Mouse (Mus musculus): ENCODE results near the gene Pou2af1. TPM values are rescaled to one million over a fixed set of nuclear protein-coding genes. Genes with fewer than 3 reads are reported as not detected.

Pou2af1 gene
- 0.48 and 0.52 TPM in 2 replicates for polyA plus RNA-seq (2012; rRNA removed)

GRCm38 (mm10) chr9:51213023-51213728 lies at the start of gene Pou2af1:
Gene Pou2af1 (plus strand): TSS chr9:51213708.
- no peaks in the 10 kb centered on the region for H3K27me3 ChIP-seq (ENCODE audit: control insufficient read depth, insufficient read depth, low read length)
- no peak for TF ChIP-seq POLR2A (IDR thresholded peaks at IDR 0.05; ENCODE audit: control insufficient read depth, low read depth, low read length)
- no peak for TF ChIP-seq CTCF (IDR thresholded peaks at IDR 0.05; ENCODE audit: control insufficient read depth, insufficient read depth, insufficient replicate concordance, low read depth, low read length)
- peak within 1 kb of the TSS; percentile 34; the same call in 1 of the 2 replicates for H3K27ac ChIP-seq (ENCODE audit: control insufficient read depth, insufficient read depth, low read depth, low read length)
- no peaks in the 10 kb centered on the region for H3K36me3 ChIP-seq (ENCODE audit: control insufficient read depth, insufficient read depth, low read length)
- peaks cover 7% of the 10 kb centered on the region for H3K4me1 ChIP-seq (ENCODE audit: control insufficient read depth, insufficient read depth, low read length)
- H3K4me3 ChIP-seq (ENCODE audit: control insufficient read depth, low read depth, low read length): peak within 1 kb of the TSS; percentile 52

GRCm38 (mm10) chr9:51163989-51164388 lies 49.5 kb upstream of the Pou2af1 start:
- Histone ChIP-seq H3K4me3 (ENCODE audit: control insufficient read depth, low read depth, low read length) (no peak overlapping the region), H3K27me3 (ENCODE audit: control insufficient read depth, insufficient read depth, low read length) (no peaks in the 10 kb centered on the region), H3K27ac (ENCODE audit: control insufficient read depth, insufficient read depth, low read depth, low read length) (no peak overlapping the region), H3K4me1 (ENCODE audit: control insufficient read depth, insufficient read depth, low read length) (no peaks in the 10 kb centered on the region), H3K36me3 (ENCODE audit: control insufficient read depth, insufficient read depth, low read length) (no peaks in the 10 kb centered on the region)
- TF ChIP-seq CTCF (IDR thresholded peaks at IDR 0.05; ENCODE audit: control insufficient read depth, insufficient read depth, insufficient replicate concordance, low read depth, low read length): no peak
- TF ChIP-seq POLR2A (IDR thresholded peaks at IDR 0.05; ENCODE audit: control insufficient read depth, low read depth, low read length): no peak

GRCm38 (mm10) chr9:51165312-51166180 lies 48.0 kb upstream of the Pou2af1 start, which contains the start of gene Gm32742:
Gene Gm32742 (minus strand): TSS chr9:51165517.
- Histone ChIP-seq H3K27ac (ENCODE audit: control insufficient read depth, insufficient read depth, low read depth, low read length) (no peak within 1 kb of the TSS), H3K4me3 (ENCODE audit: control insufficient read depth, low read depth, low read length) (no peak within 1 kb of the TSS), H3K4me1 (ENCODE audit: control insufficient read depth, insufficient read depth, low read length) (no peaks in the 10 kb centered on the region), H3K36me3 (ENCODE audit: control insufficient read depth, insufficient read depth, low read length) (no peaks in the 10 kb centered on the region), H3K27me3 (ENCODE audit: control insufficient read depth, insufficient read depth, low read length) (no peaks in the 10 kb centered on the region)
- TF ChIP-seq POLR2A (IDR thresholded peaks at IDR 0.05; ENCODE audit: control insufficient read depth, low read depth, low read length) (no peak), CTCF (IDR thresholded peaks at IDR 0.05; ENCODE audit: control insufficient read depth, insufficient read depth, insufficient replicate concordance, low read depth, low read length) (no peak)

- Histone ChIP-seq H3K4me1 (ENCODE audit: control insufficient read depth, insufficient read depth, low read length) (no peaks in the 10 kb centered on the region), H3K27me3 (ENCODE audit: control insufficient read depth, insufficient read depth, low read length) (no peaks in the 10 kb centered on the region), H3K4me3 (ENCODE audit: control insufficient read depth, low read depth, low read length) (no peak overlapping the region), H3K27ac (ENCODE audit: control insufficient read depth, insufficient read depth, low read depth, low read length) (no peak overlapping the region), H3K36me3 (ENCODE audit: control insufficient read depth, insufficient read depth, low read length) (no peaks in the 10 kb centered on the region)
- TF ChIP-seq CTCF (IDR thresholded peaks at IDR 0.05; ENCODE audit: control insufficient read depth, insufficient read depth, insufficient replicate concordance, low read depth, low read length) (no peak), POLR2A (IDR thresholded peaks at IDR 0.05; ENCODE audit: control insufficient read depth, low read depth, low read length) (no peak)
Measured at GRCm38 (mm10) chr9:51167954-51168353, 45.6 kb upstream of the Pou2af1 start.

GRCm38 (mm10) chr9:51168698-51169097 lies 44.8 kb upstream of the Pou2af1 start:
- no peak overlapping the region for H3K4me3 ChIP-seq (ENCODE audit: control insufficient read depth, low read depth, low read length)
- no peaks in the 10 kb centered on the region for H3K27me3 ChIP-seq (ENCODE audit: control insufficient read depth, insufficient read depth, low read length)
- TF ChIP-seq POLR2A (IDR thresholded peaks at IDR 0.05; ENCODE audit: control insufficient read depth, low read depth, low read length) (no peak), CTCF (IDR thresholded peaks at IDR 0.05; ENCODE audit: control insufficient read depth, insufficient read depth, insufficient replicate concordance, low read depth, low read length) (no peak)
- no peaks in the 10 kb centered on the region for H3K36me3 ChIP-seq (ENCODE audit: control insufficient read depth, insufficient read depth, low read length)
- H3K4me1 ChIP-seq (ENCODE audit: control insufficient read depth, insufficient read depth, low read length): no peaks in the 10 kb centered on the region
- H3K27ac ChIP-seq (ENCODE audit: control insufficient read depth, insufficient read depth, low read depth, low read length): no peak overlapping the region

GRCm38 (mm10) chr9:51169133-51169532 lies 44.4 kb upstream of the Pou2af1 start:
- Histone ChIP-seq H3K4me1 (ENCODE audit: control insufficient read depth, insufficient read depth, low read length) (no peaks in the 10 kb centered on the region), H3K27ac (ENCODE audit: control insufficient read depth, insufficient read depth, low read depth, low read length) (no peak overlapping the region), H3K4me3 (ENCODE audit: control insufficient read depth, low read depth, low read length) (no peak overlapping the region), H3K36me3 (ENCODE audit: control insufficient read depth, insufficient read depth, low read length) (no peaks in the 10 kb centered on the region), H3K27me3 (ENCODE audit: control insufficient read depth, insufficient read depth, low read length) (no peaks in the 10 kb centered on the region)
- TF ChIP-seq CTCF (IDR thresholded peaks at IDR 0.05; ENCODE audit: control insufficient read depth, insufficient read depth, insufficient replicate concordance, low read depth, low read length) (no peak), POLR2A (IDR thresholded peaks at IDR 0.05; ENCODE audit: control insufficient read depth, low read depth, low read length) (no peak)

GRCm38 (mm10) chr9:51170298-51170697 lies 43.2 kb upstream of the Pou2af1 start:
- H3K27ac ChIP-seq (ENCODE audit: control insufficient read depth, insufficient read depth, low read depth, low read length): no peak overlapping the region
- no peaks in the 10 kb centered on the region for H3K27me3 ChIP-seq (ENCODE audit: control insufficient read depth, insufficient read depth, low read length)
- H3K4me3 ChIP-seq (ENCODE audit: control insufficient read depth, low read depth, low read length): no peak overlapping the region
- no peaks in the 10 kb centered on the region for H3K4me1 ChIP-seq (ENCODE audit: control insufficient read depth, insufficient read depth, low read length)
- TF ChIP-seq POLR2A (IDR thresholded peaks at IDR 0.05; ENCODE audit: control insufficient read depth, low read depth, low read length): no peak
- TF ChIP-seq CTCF (IDR thresholded peaks at IDR 0.05; ENCODE audit: control insufficient read depth, insufficient read depth, insufficient replicate concordance, low read depth, low read length): no peak
- H3K36me3 ChIP-seq (ENCODE audit: control insufficient read depth, insufficient read depth, low read length): no peaks in the 10 kb centered on the region

Data from testis, adult 2 months (tissue).